Comparison of ENCODE assay signal across 8 mouse cellular contexts in genomic region chr8:121905864-121906263, GRCm38 (mm10). TPM values are rescaled to one million over a fixed set of nuclear protein-coding genes. Genes with fewer than 3 reads are reported as not detected.
A peak's percentile ranks its signal among the peaks of the same experiment; 100 is the strongest.
DNase-seq lines count a peak whose midpoint lies in the region; ATAC-seq and TF ChIP-seq lines count a peak whose summit lies in the region.

No protein-coding gene starts in this region.

- H3K9me3 ChIP-seq in heart, embryonic 12.5 days (replicated peaks), result no peaks in the 10 kb centered on the region
- H3K9me3 ChIP-seq in ES-E14 (ENCODE audit: control insufficient read depth, insufficient read depth, low read depth, low read length), result no peaks in the 10 kb centered on the region
- H3K9me3 ChIP-seq in hindbrain, embryonic 10.5 days, result no peaks in the 10 kb centered on the region

- 29% methylated on average over 5 of the region's 5 CpGs for WGBS in heart, embryonic 12.5 days
- WGBS in hindbrain, embryonic 10.5 days, result 42% methylated on average over 5 of the region's 5 CpGs
- 49% methylated on average over 5 of the region's 5 CpGs for whole genome bisulfite sequencing in macrophage (ENCODE audit: missing documents)

- no peak for ATAC-seq in heart, embryonic 12.5 days (ENCODE audit: insufficient number of reproducible peaks, low FRiP score)
- no peak for ATAC-seq in granulocyte monocyte progenitor cell, adult 5-6 weeks (replicated peaks; ENCODE audit: poor library complexity, severe bottlenecking)

- peaks cover 52% of the 10 kb centered on the region for H3K79me2 ChIP-seq in macrophage (ENCODE audit: inconsistent target)

- peak overlapping the region; percentile 89 for H3K4me3 ChIP-seq in heart, embryonic 12.5 days
- H3K4me3 ChIP-seq in ES-E14 (ENCODE audit: insufficient read depth in 1 of 2, low read depth in 1 of 2, low read length in 2 of 2, poor library complexity in 1 of 2, severe bottlenecking in 1 of 2), result peak overlapping the region; percentile 92 to 95
- H3K4me3 ChIP-seq in hindbrain, embryonic 10.5 days, result peak overlapping the region; percentile 75
- H3K4me3 ChIP-seq in macrophage (ENCODE audit: inconsistent target), result peak overlapping the region; percentile 47

- in situ Hi-C loops in ES-E14 (cut with MboI; ENCODE audit: low sequenced_read_pairs in 2 of 2, unreplicated experiment in 2 of 2), result no loop called here

- no peak overlapping the region for H3K27ac ChIP-seq in heart, embryonic 12.5 days (ENCODE audit: poor library complexity, severe bottlenecking)
- H3K27ac ChIP-seq in ES-E14 (ENCODE audit: insufficient read depth, low read depth, low read length, poor library complexity, severe bottlenecking) (no peak overlapping the region), macrophage (no peak overlapping the region)
- H3K27ac ChIP-seq in hindbrain, embryonic 10.5 days, result no peak overlapping the region; the same call in 1 of the 2 replicates

- intact Hi-C loops in heart, postnatal 10 days (cut with DNase I), result no loop called here

- 0 out of 2 replicates have a peak, but pooled peaks cover 3% of the 10 kb centered on the region for H3K27me3 ChIP-seq in heart, embryonic 12.5 days (replicated peaks)
- peaks cover 21% of the 10 kb centered on the region for H3K27me3 ChIP-seq in hindbrain, embryonic 10.5 days (ENCODE audit: insufficient read depth, poor library complexity, severe bottlenecking)

- no peaks in the 10 kb centered on the region for H3K36me3 ChIP-seq in heart, embryonic 12.5 days
- peaks cover 33% of the 10 kb centered on the region for H3K36me3 ChIP-seq in ES-E14 (ENCODE audit: control insufficient read depth, insufficient read depth, low read length, poor library complexity, severe bottlenecking)
- H3K36me3 ChIP-seq in hindbrain, embryonic 10.5 days, result no peaks in the 10 kb centered on the region
- no peaks in the 10 kb centered on the region for H3K36me3 ChIP-seq in macrophage (ENCODE audit: inconsistent target)

- peaks cover 64% of the 10 kb centered on the region for H3K4me1 ChIP-seq in heart, embryonic 12.5 days (replicated peaks)
- H3K4me1 ChIP-seq in ES-E14 (ENCODE audit: control insufficient read depth in 2 of 2, insufficient read depth in 2 of 2, low read length in 2 of 2, poor library complexity in 1 of 2), result peaks cover 12 to 35% of the 10 kb centered on the region in 2 experiments; a peak in 3 of 4 replicates
- peaks cover 77% of the 10 kb centered on the region for H3K4me1 ChIP-seq in hindbrain, embryonic 10.5 days (replicated peaks)

- peak overlapping the region; percentile 99 for H3K4me2 ChIP-seq in heart, embryonic 12.5 days

- no peak for DNase-seq in heart, postnatal 10 days
- no peak for DNase-seq in ES-E14 (ENCODE audit: low read depth, low spot score)
- DNase-seq in hindbrain, embryonic 10.5 days (ENCODE audit: low spot score), result no peak
- DNase-seq in urinary bladder, adult 2 months (ENCODE audit: low spot score), result no peak
- no peak for DNase-seq in adrenal gland, adult 2 months

- peak overlapping the region; percentile 86 for H3K9ac ChIP-seq in heart, embryonic 12.5 days
- peak overlapping the region; percentile 93 for H3K9ac ChIP-seq in ES-E14 (ENCODE audit: insufficient read depth, low read depth, low read length, poor library complexity, severe bottlenecking)

TF ChIP-seq in ES-E14, 5 proteins besides CTCF, POLR2A, EP300 and RAD21:
- TF ChIP-seq CHD2 (IDR thresholded peaks at IDR 0.05; ENCODE audit: low read depth, low read length), result no peak

RNA-seq across cellular contexts. Expression of gene Slc7a5, which starts 1.6 kb away (rescaled TPM):
- 22.3 and 24.6 TPM in 2 replicates for polyA plus RNA-seq in heart, embryonic 12.5 days (2016; fragmentation: Nextera tagmentation; extraction: Ambion mirVana)
- total RNA-seq in heart, postnatal 10 days (2021), result 10 to 100 TPM in 1 of 2 experiments, 1 to 10 TPM in 1; 8.6 to 11.3 TPM
- total RNA-seq in ES-E14 (2012; rRNA removed), result 173 and 307 TPM in 2 replicates
- polyA plus RNA-seq in hindbrain, embryonic 10.5 days (2016; fragmentation: Nextera tagmentation; extraction: Ambion mirVana), result 27.2 and 27.6 TPM in 2 replicates
- total RNA-seq in macrophage (2018; cell fraction: chromatin; rRNA removed), result 10 to 100 TPM in 1 of 26 experiments, 1 to 10 TPM in 16, under 1 TPM in 9; 0.33 to 13.6 (median 1.9) TPM
- total RNA-seq in macrophage (2018; cell fraction: cytosol; rRNA removed), result 10 to 100 TPM in 7 of 26 experiments, 1 to 10 TPM in 19; 1.6 to 16.3 (median 5.1) TPM
- 10 to 100 TPM in 10 of 26 experiments, 1 to 10 TPM in 16; 1.1 to 18.7 (median 9.2) TPM for total RNA-seq in macrophage (2018; cell fraction: nucleus; rRNA removed)
- polyA plus RNA-seq in macrophage (2018), result 0.98 to 9.9 TPM (median 1.2 TPM) in 3 replicates
- 11.0 and 14.1 TPM in 2 replicates for polyA plus RNA-seq in urinary bladder, adult 2 months (2012; rRNA removed)
- 10 to 100 TPM; 38.9 to 46.4 TPM for total RNA-seq in adrenal gland, adult 2 months (2021)
- polyA plus RNA-seq in adrenal gland, adult 2 months (2012; rRNA removed), result 93.9 and 97.5 TPM in 2 replicates
- 63.5 and 63.6 TPM in 2 replicates for total RNA-seq in granulocyte monocyte progenitor cell, adult 5-6 weeks (2014; fragmentation: Nextera tagmentation)
- 22.8 and 29.4 TPM in 2 replicates for total RNA-seq in granulocyte monocyte progenitor cell, adult 5-6 weeks (2017)

RNA-seq across cellular contexts. Expression of gene Car5a, which starts 38.8 kb away (rescaled TPM):
- polyA plus RNA-seq in heart, embryonic 12.5 days (2016; fragmentation: Nextera tagmentation; extraction: Ambion mirVana), result not detected in 2 replicates
- total RNA-seq in heart, postnatal 10 days (2021), result not detected
- 0.18 and 0.37 TPM in 2 replicates for total RNA-seq in ES-E14 (2012; rRNA removed)
- polyA plus RNA-seq in hindbrain, embryonic 10.5 days (2016; fragmentation: Nextera tagmentation; extraction: Ambion mirVana), result 0.12 and 0.17 TPM in 2 replicates
- total RNA-seq in macrophage (2018; cell fraction: chromatin; rRNA removed), result not detected
- total RNA-seq in macrophage (2018; cell fraction: cytosol; rRNA removed), result not detected
- not detected for total RNA-seq in macrophage (2018; cell fraction: nucleus; rRNA removed)
- not detected in 3 replicates for polyA plus RNA-seq in macrophage (2018)
- 0.07 TPM in 1 of 2 replicates, not detected in the other for polyA plus RNA-seq in urinary bladder, adult 2 months (2012; rRNA removed)
- under 1 TPM in 1 of 2 experiments, not detected in 1; 0.69 TPM for total RNA-seq in adrenal gland, adult 2 months (2021)
- polyA plus RNA-seq in adrenal gland, adult 2 months (2012; rRNA removed), result 0.12 TPM in 1 of 2 replicates, not detected in the other
- total RNA-seq in granulocyte monocyte progenitor cell, adult 5-6 weeks (2014; fragmentation: Nextera tagmentation), result not detected in 2 replicates
- total RNA-seq in granulocyte monocyte progenitor cell, adult 5-6 weeks (2017), result not detected in 2 replicates

RNA-seq across cellular contexts. Expression of gene Banp, which starts 43.7 kb away (rescaled TPM):
- 28.4 and 31.8 TPM in 2 replicates for polyA plus RNA-seq in heart, embryonic 12.5 days (2016; fragmentation: Nextera tagmentation; extraction: Ambion mirVana)
- 10 to 100 TPM in 1 of 2 experiments, 1 to 10 TPM in 1; 9.8 to 11.9 TPM for total RNA-seq in heart, postnatal 10 days (2021)
- 53.8 and 67.8 TPM in 2 replicates for total RNA-seq in ES-E14 (2012; rRNA removed)
- polyA plus RNA-seq in hindbrain, embryonic 10.5 days (2016; fragmentation: Nextera tagmentation; extraction: Ambion mirVana), result 56.9 and 64.5 TPM in 2 replicates
- 100 to 1,000 TPM in 2 of 26 experiments, 10 to 100 TPM in 24; 33.6 to 125 (median 58.2) TPM for total RNA-seq in macrophage (2018; cell fraction: chromatin; rRNA removed)
- 10 to 100 TPM in 6 of 26 experiments, 1 to 10 TPM in 20; 3.1 to 11.4 (median 8.8) TPM for total RNA-seq in macrophage (2018; cell fraction: cytosol; rRNA removed)
- 10 to 100 TPM; 12.9 to 53.8 (median 26.5) TPM for total RNA-seq in macrophage (2018; cell fraction: nucleus; rRNA removed)
- polyA plus RNA-seq in macrophage (2018), result 10.1 to 11.0 TPM (median 10.5 TPM) in 3 replicates
- polyA plus RNA-seq in urinary bladder, adult 2 months (2012; rRNA removed), result 32.7 and 45.7 TPM in 2 replicates
- 10 to 100 TPM; 16.3 to 52.3 TPM for total RNA-seq in adrenal gland, adult 2 months (2021)
- polyA plus RNA-seq in adrenal gland, adult 2 months (2012; rRNA removed), result 72.5 and 72.6 TPM in 2 replicates
- total RNA-seq in granulocyte monocyte progenitor cell, adult 5-6 weeks (2014; fragmentation: Nextera tagmentation), result 12.9 and 16.4 TPM in 2 replicates
- total RNA-seq in granulocyte monocyte progenitor cell, adult 5-6 weeks (2017), result 19.3 and 31.1 TPM in 2 replicates
